Mouse (Mus musculus): Measurements from ENCODE around the gene Cd19.

The Cd19 gene

DNA sequence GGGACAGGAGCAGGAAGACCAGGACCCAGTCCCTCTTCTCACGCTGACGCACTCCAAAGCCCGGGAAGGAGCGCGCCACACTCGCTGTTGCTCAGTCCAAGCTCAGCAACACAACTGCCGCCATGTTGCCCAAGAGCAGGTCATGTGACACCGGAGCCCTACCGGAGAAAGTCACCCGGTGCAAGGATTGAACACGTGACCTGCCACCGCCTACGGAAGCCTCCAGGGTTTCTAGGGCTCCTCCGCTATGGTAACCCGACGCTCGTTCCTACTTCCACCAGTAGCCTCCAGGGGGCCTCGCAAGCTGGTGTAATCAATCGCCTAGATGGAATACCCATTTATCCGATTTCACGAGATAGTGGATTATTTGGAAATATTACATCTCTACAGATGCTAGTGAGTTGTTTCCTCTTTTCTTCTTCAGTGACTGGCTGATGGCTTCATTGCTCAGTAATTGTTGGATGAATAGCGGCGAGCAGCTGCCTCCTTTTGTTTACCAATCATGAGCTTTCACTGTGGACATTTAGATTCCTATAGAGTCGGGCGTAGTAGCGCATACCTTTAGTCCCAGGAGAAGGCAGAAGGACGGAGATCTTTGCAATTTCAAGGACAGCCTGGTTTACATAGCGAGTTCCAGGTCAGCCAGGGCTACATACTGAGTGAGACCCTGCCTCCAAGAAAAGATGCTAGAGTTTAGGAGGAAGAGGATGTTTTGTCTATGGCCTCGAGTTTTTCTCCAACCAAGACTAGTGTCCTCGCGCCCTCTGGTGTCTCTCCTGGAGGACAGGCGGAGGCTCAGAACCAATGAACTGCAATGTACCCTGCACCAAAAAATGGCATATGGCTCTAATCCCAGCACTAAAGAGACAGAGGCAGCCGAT is 37.2 kb downstream of the Cd19 start, which contains the start of gene Spns1:
Gene Spns1 (minus strand): TSS at position 173 of the 881 bp plus-strand sequence.
- DNase-seq (ENCODE audit: low spot score in 2 of 2): peak; percentile 99

DNA sequence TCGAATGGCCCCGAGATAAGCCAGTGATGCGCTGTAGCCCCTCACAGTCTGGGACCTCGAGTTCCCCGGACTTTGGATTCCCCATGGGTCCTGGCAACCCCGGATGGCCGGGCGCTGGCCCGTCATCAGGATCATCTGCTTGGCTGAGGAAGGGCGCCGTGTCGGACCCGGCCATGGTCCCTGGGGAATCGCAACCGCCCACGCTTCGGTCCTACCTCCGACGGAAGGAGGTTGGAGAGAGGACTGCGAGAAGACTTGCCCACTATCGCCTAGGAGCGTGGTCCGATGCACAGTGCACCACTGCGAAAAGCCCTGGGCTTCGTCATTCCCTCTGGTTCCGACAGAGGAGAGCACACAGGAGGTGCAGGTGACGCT is 37.8 kb downstream of the Cd19 start:
- DNase-seq (ENCODE audit: low spot score in 2 of 2): peak; percentile 50 to 53

DNA sequence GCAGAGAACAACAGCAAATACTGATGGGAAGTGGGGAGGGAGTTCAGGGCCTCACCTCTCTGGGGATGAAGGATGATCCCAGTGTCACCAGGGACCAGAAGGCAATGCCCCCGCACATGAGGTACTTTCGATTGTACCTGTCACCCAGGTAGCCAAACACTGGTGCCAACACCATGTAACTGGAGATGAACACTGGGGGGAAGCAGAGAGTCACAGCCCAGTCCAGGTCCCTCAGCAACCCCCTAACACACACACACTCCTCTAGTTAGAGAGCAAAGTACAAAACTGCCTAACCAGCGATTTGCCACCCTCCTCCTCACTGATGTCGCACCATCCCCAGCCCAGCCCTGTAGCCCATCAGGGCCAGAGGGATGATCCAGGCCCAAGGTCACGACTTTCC is 39.7 kb downstream of the Cd19 start:
- no peak for DNase-seq (ENCODE audit: low spot score in 2 of 2)

DNA sequence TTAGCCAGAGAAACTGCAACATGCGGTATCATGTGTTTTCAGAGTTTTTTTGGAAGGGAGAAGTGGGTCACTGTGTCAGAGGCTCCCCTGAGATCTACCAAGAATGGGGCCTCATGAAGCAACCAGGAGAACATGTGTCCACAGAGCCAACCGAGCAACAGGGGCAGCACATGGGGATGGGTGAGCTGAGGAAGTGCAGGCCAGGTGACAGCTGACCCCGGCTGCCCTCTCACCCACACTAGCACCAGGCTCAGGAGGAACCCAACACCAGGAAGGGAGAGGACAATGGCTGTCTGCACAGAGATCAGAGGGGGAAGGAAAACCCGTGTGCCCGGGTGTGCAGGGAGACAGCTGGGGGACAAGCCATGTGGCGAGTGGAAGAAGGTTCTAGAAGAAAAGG is 40.2 kb downstream of the Cd19 start:
- DNase-seq (ENCODE audit: low spot score in 2 of 2): no peak

- DNase-seq (ENCODE audit: low spot score in 2 of 2): no peak
Observed at GRCm38 (mm10) chr7:126373007-126373406, 41.7 kb downstream of the Cd19 start.

- no peak for DNase-seq (ENCODE audit: low spot score in 2 of 2)
Observed at GRCm38 (mm10) chr7:126369393-126369792, 45.3 kb downstream of the Cd19 start, which contains the start of gene Lat. Gene Lat, minus strand, starts transcription at chr7:126369570.

- DNase-seq (ENCODE audit: low spot score in 2 of 2): no peak
Observed at GRCm38 (mm10) chr7:126368367-126368766, 46.3 kb downstream of the Cd19 start.

- no peak for DNase-seq (ENCODE audit: low spot score in 2 of 2)
Observed at GRCm38 (mm10) chr7:126367636-126368035, 47.1 kb downstream of the Cd19 start.

DNA sequence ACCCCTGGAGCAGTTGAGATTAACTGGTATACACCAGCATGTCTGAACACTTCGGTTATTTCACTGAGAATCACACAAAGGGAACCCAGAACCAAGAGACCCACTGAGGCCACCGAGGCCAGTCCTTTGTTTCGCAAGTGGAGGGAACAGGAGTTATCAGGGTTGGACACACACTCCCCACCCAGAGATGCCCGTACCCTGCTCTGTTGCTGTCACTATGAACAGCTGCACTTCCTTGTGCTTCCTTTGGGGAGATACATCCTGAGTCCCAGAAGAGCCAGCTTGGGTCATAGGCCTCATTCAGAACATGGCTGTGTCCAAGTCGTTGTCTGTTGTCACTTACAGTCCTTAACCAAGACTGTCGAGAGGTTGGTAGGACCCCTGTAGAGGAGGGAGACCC is 51.7 kb downstream of the Cd19 start:
- DNase-seq (ENCODE audit: low spot score in 2 of 2): no peak

DNA sequence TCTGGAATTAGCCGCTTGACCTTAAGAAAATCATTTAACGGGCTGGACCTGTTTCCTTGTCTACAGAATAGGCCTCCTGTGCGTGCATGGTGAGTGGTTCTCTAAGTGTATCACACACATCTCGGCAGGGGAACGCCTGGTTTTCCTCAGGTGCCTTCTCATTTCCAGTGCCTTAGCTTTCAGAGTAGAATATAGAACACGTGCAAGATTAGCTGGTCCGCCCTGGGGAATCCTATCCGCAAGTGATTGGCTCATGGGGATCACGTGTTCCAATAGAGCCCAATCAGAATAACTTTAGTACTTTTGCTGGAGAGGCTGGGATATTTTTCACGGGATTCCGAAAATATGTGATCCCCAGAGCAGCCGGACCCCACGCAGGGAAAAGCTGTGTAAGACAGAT is 55.6 kb downstream of the Cd19 start:
- DNase-seq (ENCODE audit: low spot score in 2 of 2): no peak
